Mouse (Mus musculus) cerebellum, adult 2 months (tissue): ENCODE results near the gene Tmem121.

Source experiments
- CTCF ChIP-seq: fragments of 200-500 bp; IDR thresholded peaks from 2 replicates; pipeline ENCODE4 v1.5.1; 2011; ENCODE audit warnings: low read depth, mild to moderate bottlenecking, control low read depth, low read length, moderate library complexity, borderline replicate concordance; ENCODE audit not compliant: insufficient read depth
- POLR2A ChIP-seq: fragments of 200-500 bp; IDR thresholded peaks from 2 replicates; pipeline ENCODE4 v1.6.1; 2011; ENCODE audit warnings: low read length, control low read depth, borderline replicate concordance; ENCODE audit not compliant: insufficient read depth

GRCm38 (mm10) chr12:113202008-113202407 is 16.3 kb downstream of the Tmem121 start:
- no peak for TF ChIP-seq POLR2A
- TF ChIP-seq CTCF, result no peak
